Mouse (Mus musculus) brain, embryonic 14.5 days (tissue): ENCODE results near the gene Sh2d6.

Experiments
- CTCF ChIP-seq: fragments of 200-500 bp; IDR thresholded peaks from 2 replicates; pipeline ENCODE4 v1.5.1; 2012; ENCODE audit warnings: inconsistent platforms, mild to moderate bottlenecking, moderate library complexity, borderline replicate concordance; ENCODE audit not compliant: insufficient read depth, insufficient read length; ENCODE audit errors: extremely low read depth
- POLR2A ChIP-seq: fragments of 200-500 bp; IDR thresholded peaks from 2 replicates; pipeline ENCODE4 v1.6.1; 2012; ENCODE audit warnings: mild to moderate bottlenecking, inconsistent platforms, borderline replicate concordance; ENCODE audit not compliant: poor library complexity, insufficient read depth, insufficient read length, severe bottlenecking; ENCODE audit errors: extremely low read depth

DNA sequence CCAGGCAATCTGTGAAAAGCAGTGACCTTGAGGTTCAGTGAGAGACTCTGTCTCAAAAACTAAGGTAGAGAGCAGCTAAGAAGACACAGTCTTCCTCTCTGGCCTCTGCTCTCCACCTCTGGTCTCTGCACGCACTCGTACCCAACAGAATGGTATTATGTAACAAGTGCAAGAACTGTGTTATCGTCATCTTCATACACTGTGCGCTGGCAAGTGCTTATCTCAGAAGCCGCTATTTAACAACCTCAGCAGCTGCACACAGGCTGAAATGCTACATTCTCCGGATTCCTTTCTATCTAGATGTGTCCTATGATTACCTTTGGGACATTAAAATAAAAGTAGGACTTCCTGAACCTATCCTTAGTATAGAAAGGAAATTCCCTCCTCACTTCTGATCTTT lies 28.6 kb downstream of the Sh2d6 start:
- TF ChIP-seq CTCF: no peak
- no peak for TF ChIP-seq POLR2A
